Mouse (Mus musculus) midbrain, postnatal 0 days (tissue): ENCODE results near the gene Btbd3. TPM values are rescaled to one million over a fixed set of nuclear protein-coding genes. Genes with fewer than 3 reads are reported as not detected.

Experiments used
- ATAC-seq: fragments of 200-750 bp; cut with Nextera tagmentation; 2 replicates; pipeline ENCODE4 v1.8.0; 2017; ENCODE audit warnings: moderate number of reproducible peaks, mild to moderate bottlenecking, moderate TSS enrichment, moderate library complexity; ENCODE audit not compliant: low FRiP score
- DNase-seq: peaks from one replicate; pipeline ENCODE4 v3.0.0-alpha.2; 2015; ENCODE audit warnings: low spot score
- H3K27ac ChIP-seq: fragments of 300-500 bp; sonication (generic); 2 replicates; pipeline ENCODE4 v1.5.1; 2014; ENCODE audit warnings: low read depth, mild to moderate bottlenecking, low read length, mixed read lengths
- H3K27me3 ChIP-seq: fragments of 300-500 bp; sonication (generic); 2 replicates; pipeline ENCODE4 v1.6.1; 2014; ENCODE audit warnings: low read length, control low read depth, mixed read lengths; ENCODE audit not compliant: insufficient read depth
- H3K36me3 ChIP-seq: fragments of 300-500 bp; sonication (generic); 2 replicates; pipeline ENCODE4 v1.6.1; 2014; ENCODE audit warnings: low read length, control low read depth, mixed read lengths; ENCODE audit not compliant: insufficient read depth
- H3K4me1 ChIP-seq: fragments of 300-500 bp; sonication (generic); 2 replicates; pipeline ENCODE4 v1.6.1; 2014; ENCODE audit warnings: mild to moderate bottlenecking, control low read depth, antibody characterized with exemption, low read length, mixed read lengths; ENCODE audit not compliant: insufficient read depth
- H3K4me2 ChIP-seq: fragments of 300-500 bp; sonication (generic); 2 replicates; pipeline ENCODE4 v1.6.1; 2014; ENCODE audit warnings: low read depth, mild to moderate bottlenecking, low read length, mixed read lengths; ENCODE audit not compliant: poor library complexity, severe bottlenecking
- H3K4me3 ChIP-seq: fragments of 300-500 bp; sonication (generic); 2 replicates; pipeline ENCODE4 v1.5.1; 2014; ENCODE audit warnings: low read depth, mild to moderate bottlenecking, low read length, moderate library complexity
- H3K9ac ChIP-seq: fragments of 300-500 bp; sonication (generic); replicated peaks from 2 replicates; pipeline ENCODE4 v1.6.1; 2014; ENCODE audit warnings: mild to moderate bottlenecking, low read length, moderate library complexity, mixed read lengths; ENCODE audit not compliant: poor library complexity, severe bottlenecking
- H3K9me3 ChIP-seq: fragments of 300-500 bp; sonication (generic); 2 replicates; pipeline ENCODE4 v1.6.1; 2016; ENCODE audit warnings: low read length, control low read depth
- CTCF ChIP-seq: IDR thresholded peaks from 2 replicates; pipeline ENCODE4 v1.5.1; 2016; ENCODE audit warnings: antibody characterized with exemption, mild to moderate bottlenecking
- WGBS: fragments of 180-500 bp; shearing (Covaris S2); extraction: QIAGEN DNeasy Blood & Tissue Kit; methylation state at CpG from one replicate; pipeline ENCODE4 v1.1.7; 2014; 5-methylcytosine and 5-hydroxymethylcytosine counted together
- polyA plus RNA-seq: library from polyadenylated mRNA; unstranded; fragments of >200 nt; fragmentation: Nextera tagmentation; extraction: Ambion mirVana; gene quantifications from 2 replicates; pipeline ENCODE4 v1.2.1, GENCODE M21; 2015
- total RNA-seq: library from RNA; depleted of rRNA; stranded (reverse); fragments of >200 nt; gene quantifications from 2 replicates; pipeline ENCODE4 v1.2.3, GENCODE M21; 2014

The Btbd3 gene
- total and polyA plus RNA-seq, 2 experiments from 2014 or later = 37.0 to 60.1 TPM

GRCm38 (mm10) chr2:138277842-138278691 lies 21.7 kb downstream of the Btbd3 start:
- H3K4me3 ChIP-seq = peak overlapping the region; percentile 53
- ATAC-seq = peak; percentile 93
- peak overlapping the region; percentile 63 for H3K4me2 ChIP-seq
- no peaks in the 10 kb centered on the region for H3K27me3 ChIP-seq
- peak; percentile 60 for TF ChIP-seq CTCF
- WGBS = 6% methylated on average over 17 of the region's 17 CpGs
- H3K9me3 ChIP-seq = no peaks in the 10 kb centered on the region
- peaks cover 11% of the 10 kb centered on the region; the same call in 1 of the 2 replicates for H3K4me1 ChIP-seq
- DNase-seq = peak; percentile 95
- H3K9ac ChIP-seq = peak overlapping the region; percentile 62
- peak overlapping the region; percentile 65 for H3K27ac ChIP-seq
- no peaks in the 10 kb centered on the region for H3K36me3 ChIP-seq

GRCm38 (mm10) chr2:138278853-138279640 lies 22.7 kb downstream of the Btbd3 start:
- Histone ChIP-seq H3K36me3 (peaks cover 2% of the 10 kb centered on the region; the same call in 1 of the 2 replicates), H3K27ac (peak overlapping the region; percentile 65), H3K4me1 (peaks cover 11% of the 10 kb centered on the region; the same call in 1 of the 2 replicates), H3K27me3 (no peaks in the 10 kb centered on the region), H3K9me3 (no peaks in the 10 kb centered on the region), H3K9ac (peak overlapping the region; percentile 62), H3K4me3 (peak overlapping the region; percentile 53), H3K4me2 (peak overlapping the region; percentile 63)
- no peak for ATAC-seq
- 55% methylated on average over 15 of the region's 15 CpGs for WGBS
- DNase-seq = no peak
- TF ChIP-seq CTCF = no peak

- peak; percentile 40 for TF ChIP-seq CTCF
- H3K27me3 ChIP-seq = no peaks in the 10 kb centered on the region
- H3K36me3 ChIP-seq = peaks cover 5% of the 10 kb centered on the region; the same call in 1 of the 2 replicates
- 37% methylated on average over 11 of the region's 11 CpGs for WGBS
- peaks cover 11% of the 10 kb centered on the region; the same call in 1 of the 2 replicates for H3K4me1 ChIP-seq
- no peak for DNase-seq
- H3K4me3 ChIP-seq = peak overlapping the region; percentile 53
- ATAC-seq = no peak
- peak overlapping the region; percentile 62 for H3K9ac ChIP-seq
- peak overlapping the region; percentile 55 for H3K27ac ChIP-seq
- peak overlapping the region; percentile 63 for H3K4me2 ChIP-seq
- no peaks in the 10 kb centered on the region for H3K9me3 ChIP-seq
These were observed 23.3 kb downstream of the Btbd3 start for GRCm38 (mm10) chr2:138279641-138280040.

GRCm38 (mm10) chr2:138280225-138280711 lies 23.9 kb downstream of the Btbd3 start:
- Histone ChIP-seq H3K9me3 (no peaks in the 10 kb centered on the region), H3K27ac (peak overlapping the region; percentile 55), H3K27me3 (no peaks in the 10 kb centered on the region), H3K4me3 (peak overlapping the region; percentile 53), H3K9ac (peak overlapping the region; percentile 62), H3K4me1 (peaks cover 11% of the 10 kb centered on the region; the same call in 1 of the 2 replicates), H3K36me3 (peaks cover 5% of the 10 kb centered on the region; the same call in 1 of the 2 replicates), H3K4me2 (peak overlapping the region; percentile 63)
- WGBS = 45% methylated on average over 17 of the region's 17 CpGs
- no peak for ATAC-seq
- peak; percentile 67 for TF ChIP-seq CTCF
- DNase-seq = peak; percentile 73

- H3K36me3 ChIP-seq = peaks cover 5% of the 10 kb centered on the region; the same call in 1 of the 2 replicates
- no peaks in the 10 kb centered on the region for H3K9me3 ChIP-seq
- 76% methylated on average over 10 of the region's 10 CpGs for WGBS
- no peak for ATAC-seq
- no peak overlapping the region for H3K9ac ChIP-seq
- DNase-seq = peak; percentile 63
- no peaks in the 10 kb centered on the region for H3K27me3 ChIP-seq
- H3K4me2 ChIP-seq = peak overlapping the region; percentile 40
- H3K4me3 ChIP-seq = peak overlapping the region; percentile 22
- no peak overlapping the region for H3K27ac ChIP-seq
- peak; percentile 60 for TF ChIP-seq CTCF
- H3K4me1 ChIP-seq = peaks cover 7% of the 10 kb centered on the region; the same call in 1 of the 2 replicates
These were observed 25.3 kb downstream of the Btbd3 start for GRCm38 (mm10) chr2:138281550-138282201.
